Mouse (Mus musculus) heart, adult 8-10 months (tissue): ENCODE results near the gene Sec1. TPM values are rescaled to one million over a fixed set of nuclear protein-coding genes. Genes with fewer than 3 reads are reported as not detected.
A peak's percentile ranks its signal among the peaks of the same experiment; 100 is the strongest.
"Not testable (repeated sequence)": the region's sequence is repeated elsewhere in the genome, so short reads cannot be mapped to it uniquely, and the experiment has no call there.

Experiments used
- DNase-seq: peaks from one replicate; pipeline ENCODE4 v3.0.0; 2022; ENCODE audit warnings: low spot score
- total RNA-seq, 4 experiments: library from RNA; stranded (reverse); gene quantifications; 2 replicates each; pipeline ENCODE4 v1.2.4; 2022

The Sec1 gene
- total RNA-seq, 4 experiments from 2014 or later: 0.16 to 0.25 (median 0.23) TPM; not detected in 1

- DNase-seq: peak; percentile 77
Observed at GRCm38 (mm10) chr7:45679966-45680621, 14.1 kb downstream of the Sec1 start.

- no peak for DNase-seq
Observed at GRCm38 (mm10) chr7:45678513-45678912, 15.7 kb downstream of the Sec1 start.

GRCm38 (mm10) chr7:45677627-45678295 is 16.4 kb downstream of the Sec1 start:
- no peak for DNase-seq

GRCm38 (mm10) chr7:45668921-45669320 is 25.3 kb downstream of the Sec1 start:
- no peak for DNase-seq

- no peak for DNase-seq
Observed at GRCm38 (mm10) chr7:45667761-45668160, 26.4 kb downstream of the Sec1 start.

GRCm38 (mm10) chr7:45666161-45666560 is 28.0 kb downstream of the Sec1 start, which contains the start of gene Fut2:
TSS of gene Fut2 (minus strand) at chr7:45666394.
- no peak for DNase-seq

GRCm38 (mm10) chr7:45665303-45666138 is 28.7 kb downstream of the Sec1 start:
- DNase-seq: no peak

- DNase-seq: not testable (repeated sequence)
Observed at GRCm38 (mm10) chr7:45661702-45662101, 32.5 kb downstream of the Sec1 start.

GRCm38 (mm10) chr7:45660746-45661478 is 33.3 kb downstream of the Sec1 start:
- DNase-seq: no peak

GRCm38 (mm10) chr7:45654424-45655047 is 39.7 kb downstream of the Sec1 start:
- DNase-seq: no peak

GRCm38 (mm10) chr7:45650484-45650883 is 43.7 kb downstream of the Sec1 start:
- not testable (repeated sequence) for DNase-seq

GRCm38 (mm10) chr7:45649351-45649750 is 44.9 kb downstream of the Sec1 start:
- DNase-seq: no peak

GRCm38 (mm10) chr7:45646671-45647070 is 47.5 kb downstream of the Sec1 start:
- DNase-seq: no peak

- DNase-seq: no peak
Observed at GRCm38 (mm10) chr7:45645591-45645971, 48.6 kb downstream of the Sec1 start.

- no peak for DNase-seq
Observed at GRCm38 (mm10) chr7:45644872-45645590, 49.2 kb downstream of the Sec1 start.

- no peak for DNase-seq
Observed at GRCm38 (mm10) chr7:45644183-45644582, 50.0 kb downstream of the Sec1 start.

- peak; percentile 78 for DNase-seq
Observed at GRCm38 (mm10) chr7:45643441-45644178, 50.6 kb downstream of the Sec1 start.

GRCm38 (mm10) chr7:45642503-45643255 is 51.5 kb downstream of the Sec1 start:
- DNase-seq: no peak

GRCm38 (mm10) chr7:45642083-45642482 is 52.1 kb downstream of the Sec1 start:
- no peak for DNase-seq
